Mouse (Mus musculus) small intestine, adult 2 months (tissue): Measurements from ENCODE around the gene Sh3bp4.

Experiments
- CTCF ChIP-seq: fragments of 200-500 bp; IDR thresholded peaks from 2 replicates; pipeline ENCODE4 v1.5.1; 2012; ENCODE audit warnings: low read depth, mild to moderate bottlenecking, control low read depth, inconsistent platforms, low read length, moderate library complexity, mixed read lengths; ENCODE audit not compliant: insufficient replicate concordance, insufficient read length; ENCODE audit errors: extremely low read depth
- POLR2A ChIP-seq: fragments of 200-500 bp; IDR thresholded peaks from 2 replicates; pipeline ENCODE4 v1.6.1; 2012; ENCODE audit warnings: low read depth, mild to moderate bottlenecking, control low read depth, inconsistent platforms, low read length, moderate library complexity

DNA sequence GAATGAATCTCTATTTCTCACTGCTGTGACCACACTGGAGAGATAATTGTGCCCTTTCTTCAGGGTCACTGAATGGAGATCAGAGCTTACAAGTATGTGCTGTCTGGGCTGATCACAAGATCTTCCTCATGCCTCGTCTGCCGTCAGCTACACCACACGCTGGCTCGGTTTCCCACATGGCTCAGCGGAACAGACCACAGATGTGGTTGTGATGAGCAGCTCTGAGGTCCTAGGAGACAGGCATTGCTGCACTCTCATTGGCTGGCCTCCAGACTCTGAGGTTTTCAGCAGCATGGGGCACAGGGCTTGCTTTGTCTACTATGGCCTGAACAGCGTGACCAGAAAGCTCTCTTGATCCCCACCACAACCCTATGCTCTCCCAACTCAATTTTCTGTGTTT is 60.2 kb downstream of the Sh3bp4 start:
- no peak for TF ChIP-seq CTCF
- no peak for TF ChIP-seq POLR2A
